Mouse (Mus musculus) liver, embryonic 14.5 days (tissue): ENCODE data around the gene Pfdn5.

Experiments used
- CTCF ChIP-seq: IDR thresholded peaks from 2 replicates; pipeline ENCODE4 v1.5.1; 2016; ENCODE audit warnings: antibody characterized with exemption, low read depth, control low read depth
- EP300 ChIP-seq: IDR thresholded peaks from 2 replicates; pipeline ENCODE4 v1.6.1; 2016; ENCODE audit warnings: antibody characterized with exemption, low read depth

DNA sequence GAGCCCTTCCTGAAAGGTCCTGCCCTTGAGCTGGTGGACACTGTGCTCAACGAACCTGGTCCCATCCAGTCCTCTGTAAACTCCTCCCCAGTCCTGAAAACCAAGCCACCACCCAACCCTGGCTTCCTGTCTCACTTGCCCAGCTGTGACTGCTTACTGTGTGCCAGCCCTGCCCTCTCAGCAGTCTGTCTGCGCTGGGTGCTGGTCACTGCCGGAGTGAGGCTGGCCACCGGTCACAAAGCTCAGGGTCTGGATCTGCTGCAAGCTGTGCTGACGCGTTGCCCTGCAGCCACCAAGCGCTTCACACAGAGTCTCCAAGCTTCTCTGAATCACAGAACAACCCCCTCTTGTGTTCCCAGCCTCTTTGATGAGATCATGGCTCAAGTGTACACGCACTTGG lies 10.6 kb upstream of the Pfdn5 start:
- TF ChIP-seq EP300 (no peak), CTCF (no peak)
